26 mouse cellular contexts compared by ENCODE assay signal in genomic region chr2:75474509-75474908, GRCm38 (mm10).
DNase-seq lines count a peak whose midpoint lies in the region; ATAC-seq lines count a peak whose summit lies in the region.
"Had no signal": no experiment of that assay in that cellular context is flagged by ENCODE, and none has a peak within 500 bp of the region (broad histone marks: within the 10 kb centered on the region; RNA-seq: fewer than 3 reads in every experiment).

No protein-coding gene starts in this region.

- peak; percentile 39 to 42 for DNase-seq in cerebellum, postnatal 10 days
- DNase-seq in cerebellum, adult 11 months, result no peak
- DNase-seq in kidney, adult 9 months, result no peak
- DNase-seq in kidney, postnatal 4 days, result peak; percentile 33 to 57
- no peak for DNase-seq in kidney, adult 18-20 months
- DNase-seq in embryonic facial prominence, embryonic 14.5 days (ENCODE audit: low spot score), result peak; percentile 80
- DNase-seq: adrenal gland, postnatal 14 days; B cell, adult 2 months; cerebellum, adult 2 months; cerebellum, postnatal 14 days; embryo, embryonic 11 days; gastrocnemius, postnatal 36 days; heart, adult 18-20 months; heart, postnatal 14 days had no signal

- ATAC-seq in kidney, embryonic 15.5 days (replicated peaks; ENCODE audit: low FRiP score), result 0 out of 2 replicates have a peak, but pooled peaks have one; percentile 25
- no peak for ATAC-seq in embryonic facial prominence, embryonic 14.5 days (ENCODE audit: low read depth)
- ATAC-seq in megakaryocyte, adult 5-6 weeks (ENCODE audit: poor library complexity, severe bottlenecking), result no peak
- ATAC-seq: activated CD4-positive, CD25-positive, alpha-beta regulatory T cell, adult 4 months; CD4-positive, CD25-positive, alpha-beta regulatory T cell, adult 4 months; forebrain, embryonic 15.5 days; hindbrain, postnatal 0 days had no signal

- no peaks in the 10 kb centered on the region for H3K27me3 ChIP-seq in kidney, embryonic 15.5 days
- no peaks in the 10 kb centered on the region for H3K27me3 ChIP-seq in embryonic facial prominence, embryonic 14.5 days (replicated peaks; ENCODE audit: control insufficient read depth, insufficient read depth, low read length)
- H3K27me3 ChIP-seq: embryonic facial prominence, embryonic 13.5 days; forebrain, embryonic 15.5 days; heart, embryonic 15.5 days; hindbrain, embryonic 13.5 days had no signal

- H3K36me3 ChIP-seq in kidney, embryonic 15.5 days, result no peaks in the 10 kb centered on the region
- H3K36me3 ChIP-seq in embryonic facial prominence, embryonic 14.5 days (ENCODE audit: control insufficient read depth, insufficient read depth, low read length), result no peaks in the 10 kb centered on the region
- H3K36me3 ChIP-seq: embryonic facial prominence, embryonic 13.5 days; forebrain, embryonic 15.5 days; G1E; heart, embryonic 15.5 days; hindbrain, embryonic 13.5 days had no signal

- H3K27ac ChIP-seq in kidney, embryonic 15.5 days, result no peak overlapping the region
- no peak overlapping the region for H3K27ac ChIP-seq in embryonic facial prominence, embryonic 14.5 days (replicated peaks; ENCODE audit: low read depth, low read length)
- H3K27ac ChIP-seq: embryonic facial prominence, embryonic 13.5 days; forebrain, embryonic 15.5 days; heart, embryonic 15.5 days; hindbrain, embryonic 13.5 days; hindbrain, postnatal 0 days had no signal

- 34% methylated on average over 6 of the region's 6 CpGs for WGBS in kidney, embryonic 15.5 days
- 59% methylated on average over 6 of the region's 6 CpGs for WGBS in embryonic facial prominence, embryonic 14.5 days

- H3K9me3 ChIP-seq in kidney, embryonic 15.5 days (replicated peaks), result no peaks in the 10 kb centered on the region
- H3K9me3 ChIP-seq in embryonic facial prominence, embryonic 14.5 days (ENCODE audit: control insufficient read depth, low read length), result no peaks in the 10 kb centered on the region
- H3K9me3 ChIP-seq: embryonic facial prominence, embryonic 13.5 days; forebrain, embryonic 15.5 days; G1E; heart, embryonic 15.5 days; hindbrain, embryonic 13.5 days had no signal

- no peak overlapping the region for H3K4me2 ChIP-seq in kidney, embryonic 15.5 days
- H3K4me2 ChIP-seq in embryonic facial prominence, embryonic 14.5 days (ENCODE audit: low read depth, low read length), result no peak overlapping the region
- H3K4me2 ChIP-seq: embryonic facial prominence, embryonic 13.5 days; forebrain, embryonic 15.5 days; heart, embryonic 11.5 days; heart, embryonic 15.5 days; hindbrain, embryonic 13.5 days had no signal

- no peak overlapping the region for H3K4me3 ChIP-seq in kidney, embryonic 15.5 days (replicated peaks)
- no peak overlapping the region for H3K4me3 ChIP-seq in embryonic facial prominence, embryonic 14.5 days (ENCODE audit: low read depth, low read length)
- H3K4me3 ChIP-seq: embryonic facial prominence, embryonic 13.5 days; erythroblast, embryonic 14.5 days; forebrain, embryonic 15.5 days; heart, embryonic 15.5 days; hindbrain, embryonic 13.5 days had no signal

- H3K9ac ChIP-seq in kidney, embryonic 15.5 days, result no peak overlapping the region
- H3K9ac ChIP-seq in embryonic facial prominence, embryonic 14.5 days (ENCODE audit: low read depth, low read length), result no peak overlapping the region
- H3K9ac ChIP-seq: embryonic facial prominence, embryonic 13.5 days; forebrain, embryonic 15.5 days; heart, embryonic 15.5 days; hindbrain, embryonic 13.5 days had no signal

- H3K4me1 ChIP-seq in kidney, embryonic 15.5 days, result peaks cover 19% of the 10 kb centered on the region
- peaks cover 10% of the 10 kb centered on the region for H3K4me1 ChIP-seq in embryonic facial prominence, embryonic 14.5 days (ENCODE audit: control insufficient read depth, insufficient read depth, low read length)

Comparison
In these comparisons a context has a peak if more than half of its experiments do, and no peak if none do; other contexts are left out.
1. DNase-seq: peak in cerebellum, postnatal 10 days (2 of 2), kidney, postnatal 4 days (2 of 2) and embryonic facial prominence, embryonic 14.5 days (single experiment); none in cerebellum, adult 11 months (single experiment), kidney, adult 9 months (single experiment) and kidney, adult 18-20 months (single experiment).